Mouse (Mus musculus) heart, postnatal 0 days (tissue): ENCODE results near the gene Odf3.

Experiments
- CTCF ChIP-seq: IDR thresholded peaks from 2 replicates; pipeline ENCODE4 v1.5.1; 2016; ENCODE audit warnings: antibody characterized with exemption, control low read depth, low read depth
- EP300 ChIP-seq: IDR thresholded peaks from 2 replicates; pipeline ENCODE4 v1.6.1; 2016; ENCODE audit warnings: antibody characterized with exemption, low read depth

DNA sequence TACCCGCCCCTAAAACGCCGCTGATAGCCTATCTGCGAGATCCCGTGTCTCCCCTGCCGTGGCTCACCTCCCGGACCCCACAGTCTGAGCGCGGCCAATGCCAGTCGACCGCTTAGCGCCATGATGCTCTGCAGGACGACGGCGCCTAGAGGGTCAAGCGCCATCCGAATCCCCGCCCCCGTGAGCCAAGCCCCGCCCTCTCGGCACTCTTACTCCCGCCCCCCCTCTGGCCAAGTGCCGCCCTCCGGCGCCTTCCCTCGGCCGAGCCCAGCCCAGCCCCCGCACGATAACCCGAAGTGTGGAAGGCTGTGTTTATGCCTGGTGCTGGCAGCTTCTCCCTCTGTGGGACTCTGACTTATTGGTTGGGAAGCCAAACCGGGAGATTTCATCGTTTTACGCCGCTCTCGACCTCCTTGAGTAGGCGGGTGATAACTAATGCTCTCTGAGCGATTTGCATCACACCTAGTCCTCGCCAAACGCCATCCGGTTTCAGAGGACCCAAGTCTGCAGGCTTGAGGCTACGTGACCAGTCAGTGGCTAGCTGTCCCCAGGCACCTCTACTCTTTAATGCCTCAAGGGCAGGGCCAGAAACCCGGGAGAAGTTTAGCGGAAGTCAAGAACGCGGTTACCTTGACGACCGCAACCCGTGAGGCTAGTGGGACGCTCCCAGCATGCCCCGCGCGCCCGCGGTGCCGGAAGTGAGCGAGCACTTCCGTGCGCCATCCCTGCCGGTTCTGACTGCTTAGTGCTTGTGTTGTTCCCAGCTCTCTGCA, 34.3 kb downstream of the Odf3 start, which contains the start of the genes Psmd13 and Sirt3:
- TF ChIP-seq CTCF (no peak; the same call in 1 of the 2 replicates), EP300 (peak; percentile 43; the same call in 1 of the 2 replicates)
